Mouse (Mus musculus) gastrocnemius, postnatal 4 days (tissue): ENCODE measurements around the gene Fbln7. TPM values are rescaled to one million over a fixed set of nuclear protein-coding genes. Genes with fewer than 3 reads are reported as not detected.
A peak's percentile ranks its signal among the peaks of the same experiment; 100 is the strongest.

Experiments used
- DNase-seq, 2 experiments: peaks; one replicate each; pipeline ENCODE4 v3.0.0; 2021 to 2022; ENCODE audit warnings: low spot score in 2 of 2, mixed read lengths in 2 of 2
- long read RNA-seq, 2 experiments: library from polyadenylated mRNA; stranded (forward); transcript quantifications; one replicate each; pipeline ENCODE4 v2.0.0; 2021
- total RNA-seq, 2 experiments: library from RNA; stranded (reverse); gene quantifications; 2 replicates each; pipeline ENCODE4 v1.2.3; 2021

Gene Fbln7
- 1 to 10 TPM; 8.5 to 9.0 TPM for total RNA-seq
- long read RNA-seq, experiment 1, transcript Fbln7-201 (8 exons, 2,905 nt): major isoform, 19 of 29 reads
- long read RNA-seq, experiment 1, partial matches to known transcripts: 5 of 29 reads
- long read RNA-seq, experiment 1, other reads (novel, unspliced or antisense): 5 of 29 reads
- long read RNA-seq, experiment 2, transcript Fbln7-201 (8 exons, 2,905 nt): major isoform, 14 of 27 reads
- long read RNA-seq, experiment 2, partial matches to known transcripts: 9 of 27 reads
- long read RNA-seq, experiment 2, other reads (novel, unspliced or antisense): 4 of 27 reads

DNA sequence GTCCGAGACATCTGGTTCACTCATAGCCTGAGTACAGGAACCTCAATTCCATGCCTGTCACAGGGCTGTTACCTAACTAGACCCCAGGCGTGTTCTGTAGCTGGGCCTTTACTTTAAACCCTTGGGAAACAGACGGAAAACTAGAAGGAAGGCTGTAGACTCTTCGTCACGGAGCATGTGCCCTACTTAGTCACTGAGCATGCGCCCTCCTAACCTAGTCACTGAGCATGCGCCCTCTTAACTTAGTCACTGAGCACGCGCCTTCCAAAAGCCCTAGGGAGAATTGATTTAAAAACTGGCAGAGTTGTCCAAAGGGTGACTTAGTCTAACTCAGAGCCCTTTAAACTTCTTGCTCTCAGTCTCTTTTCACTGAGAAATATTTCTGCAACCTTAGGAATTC is at the start of gene Fbln7:
Gene Fbln7 (plus strand): TSS at position 346 of the 400 bp plus-strand sequence.
- DNase-seq: no peak

GRCm38 (mm10) chr2:128816311-128816710 is 46.5 kb upstream of the Fbln7 start:
- no peak for DNase-seq

DNA sequence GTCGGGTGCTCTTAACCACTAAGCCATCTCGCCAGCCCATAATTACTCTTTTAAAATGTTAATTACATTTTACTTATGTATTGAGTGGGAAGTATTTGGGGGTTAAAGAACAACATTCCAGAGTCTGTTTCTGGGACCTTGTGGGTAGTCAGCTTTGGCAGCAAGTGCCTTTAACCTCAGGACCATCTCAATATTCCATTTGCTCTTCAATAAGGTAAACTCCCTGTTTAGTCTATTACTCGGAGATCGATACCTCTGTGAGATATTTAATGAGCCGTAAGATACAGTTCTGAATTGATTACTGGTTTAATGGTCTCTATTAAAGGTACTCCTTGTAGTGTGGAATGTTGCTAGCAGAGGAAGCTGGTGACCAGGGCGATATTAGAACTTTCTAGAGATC is 45.9 kb upstream of the Fbln7 start:
- DNase-seq: no peak

GRCm38 (mm10) chr2:128817387-128817785 is 45.4 kb upstream of the Fbln7 start:
- peak in 1 of 2 experiments; percentile 52 for DNase-seq

DNA sequence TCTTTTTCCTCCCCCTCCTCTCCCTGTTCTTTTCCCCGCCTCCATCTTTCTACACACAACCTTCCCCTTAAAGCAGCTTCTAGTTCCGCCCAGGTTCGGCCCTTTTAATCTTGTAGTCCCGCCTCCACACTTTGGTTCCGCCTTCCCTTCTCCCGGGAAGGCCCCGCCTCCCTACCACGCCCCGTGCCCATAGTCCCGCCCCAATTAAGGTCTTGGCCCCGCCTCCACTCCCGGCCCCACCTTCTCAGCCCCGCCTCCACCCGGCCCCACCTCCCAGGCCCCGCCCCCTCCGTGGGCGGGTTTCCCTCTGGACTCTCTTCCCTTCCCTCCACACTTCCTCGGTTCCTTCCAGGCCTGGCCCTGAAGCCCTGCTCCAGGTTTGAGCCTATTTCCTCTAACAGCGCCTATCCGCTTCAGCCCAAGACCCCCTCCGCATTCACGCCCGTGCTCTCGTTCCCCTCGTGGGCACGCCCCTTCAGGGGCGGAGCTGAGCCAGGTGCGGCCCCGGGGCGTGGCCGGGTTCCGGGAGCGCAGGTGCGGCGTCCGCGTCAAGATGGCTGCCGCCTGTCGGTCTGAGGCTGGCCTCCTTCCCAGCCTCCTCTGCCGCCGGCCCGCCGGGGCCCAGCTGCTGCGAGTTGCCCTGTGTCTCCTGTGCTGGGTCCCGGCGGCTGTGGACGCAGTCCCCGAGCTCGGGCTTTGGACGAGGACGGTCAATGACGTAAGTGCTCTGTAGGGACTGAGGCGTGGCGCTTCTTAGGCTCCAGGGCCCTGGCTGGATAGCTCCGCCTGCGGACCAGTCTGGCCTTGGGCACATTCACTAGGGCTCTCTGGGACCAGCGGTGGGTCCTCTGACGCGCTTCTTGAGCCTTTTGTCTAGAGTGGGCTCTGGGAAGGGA is 44.7 kb upstream of the Fbln7 start, which contains the start of gene Tmem87b:
Gene Tmem87b (plus strand): TSS at position 333 of the 896 bp plus-strand sequence.
- DNase-seq: peak; percentile 97 to 98

- no peak for DNase-seq
Measured at GRCm38 (mm10) chr2:128818956-128819643, 43.7 kb upstream of the Fbln7 start.

- DNase-seq: no peak
Measured at GRCm38 (mm10) chr2:128820631-128821030, 42.1 kb upstream of the Fbln7 start.

DNA sequence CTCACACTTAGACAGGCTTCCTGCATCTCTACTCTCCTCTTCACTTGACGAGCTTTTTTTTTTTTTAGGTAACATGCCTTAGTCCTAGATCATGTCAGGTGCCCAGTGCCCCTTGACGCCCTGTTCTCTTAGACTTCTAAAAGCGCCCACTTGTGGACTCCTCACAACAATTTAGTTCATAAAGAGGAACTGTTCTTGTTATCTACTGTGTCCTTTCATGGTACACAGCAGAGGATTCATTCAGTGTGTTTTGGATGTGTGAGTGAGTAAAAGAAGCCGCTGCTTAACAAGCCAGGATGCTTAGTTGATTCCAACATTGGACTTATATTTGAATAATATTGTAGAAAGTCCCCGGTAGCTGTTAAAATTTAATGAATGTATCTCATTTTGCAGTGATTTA is 38.9 kb upstream of the Fbln7 start:
- DNase-seq: no peak

DNA sequence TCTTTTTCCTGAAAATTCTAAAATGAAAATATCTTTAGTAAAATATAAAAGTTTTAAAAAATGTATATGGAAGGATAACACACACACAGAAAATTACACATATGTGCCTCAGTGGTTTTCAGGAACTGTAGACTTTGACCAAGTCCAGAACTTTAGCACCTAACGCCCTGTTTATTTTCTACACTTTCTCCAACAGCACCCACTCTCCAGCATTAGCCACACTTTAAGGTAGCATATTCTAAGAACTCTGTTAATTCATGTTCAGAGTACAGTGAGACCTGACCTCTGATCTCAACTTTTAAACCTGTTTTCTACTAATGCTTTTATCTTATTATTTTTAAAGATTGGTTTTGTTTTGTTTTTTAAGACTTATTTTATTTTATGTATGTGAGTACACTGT is 35.0 kb upstream of the Fbln7 start:
- DNase-seq: no peak

DNA sequence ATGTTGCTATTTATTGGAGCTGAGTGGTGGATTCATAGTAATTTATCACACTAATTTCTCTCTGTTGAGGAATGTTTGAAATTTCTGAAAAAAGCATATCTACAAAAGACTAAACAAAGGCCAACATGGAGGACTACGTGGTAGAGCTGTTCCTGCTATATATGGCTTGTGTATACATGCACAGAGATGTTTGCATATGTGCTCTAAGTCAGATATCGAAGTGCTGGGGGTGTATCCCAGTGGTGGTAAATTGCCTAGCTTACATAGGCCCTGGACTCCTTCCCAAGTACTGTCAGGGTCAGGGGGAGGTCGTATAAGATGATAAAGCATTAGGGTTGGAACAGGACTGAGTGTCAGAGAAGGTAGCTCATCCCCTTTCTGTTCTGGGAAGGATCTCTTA is 30.2 kb upstream of the Fbln7 start:
- DNase-seq: no peak

DNA sequence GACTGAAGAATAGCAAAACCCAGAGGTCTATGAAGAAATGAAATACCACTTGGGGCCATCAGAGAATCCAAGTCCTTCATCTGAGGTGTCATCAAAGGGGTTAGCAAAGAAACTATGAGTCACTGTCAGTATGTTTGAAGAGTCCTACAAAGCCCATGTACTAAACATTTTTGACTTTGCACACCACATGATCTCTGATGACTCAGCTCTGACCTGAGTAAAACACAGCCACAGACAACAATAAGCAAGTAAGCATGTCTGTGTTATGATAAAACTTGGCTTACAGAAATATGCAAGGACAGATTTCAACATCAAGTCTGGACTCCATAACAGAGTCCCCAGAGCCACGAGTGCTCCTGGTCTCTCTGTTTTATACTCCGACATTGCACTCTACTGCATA is 29.7 kb upstream of the Fbln7 start:
- no peak for DNase-seq

DNA sequence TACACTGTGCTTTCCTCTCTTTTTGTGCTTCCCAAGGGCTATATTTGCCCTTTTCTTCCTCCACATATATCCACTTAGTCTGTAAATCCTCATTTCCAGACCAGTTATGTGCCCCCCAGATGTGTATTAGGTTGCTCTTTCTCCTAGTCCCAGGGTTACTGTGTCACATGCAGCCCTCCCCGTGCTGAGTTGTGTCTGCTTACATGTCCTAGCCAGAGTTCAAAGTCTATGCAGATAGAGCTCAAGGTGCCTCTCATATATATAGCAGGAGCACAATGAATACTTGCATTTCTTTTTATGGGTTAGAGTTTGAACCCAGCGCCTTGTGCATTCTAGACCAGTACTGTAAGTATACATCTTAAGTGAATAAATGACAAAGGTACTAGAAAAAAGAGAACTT is 29.3 kb upstream of the Fbln7 start:
- no peak for DNase-seq

- no peak for DNase-seq
Measured at GRCm38 (mm10) chr2:128837531-128837930, 25.2 kb upstream of the Fbln7 start.

- no peak for DNase-seq
Measured at GRCm38 (mm10) chr2:128838611-128839010, 24.2 kb upstream of the Fbln7 start.

DNA sequence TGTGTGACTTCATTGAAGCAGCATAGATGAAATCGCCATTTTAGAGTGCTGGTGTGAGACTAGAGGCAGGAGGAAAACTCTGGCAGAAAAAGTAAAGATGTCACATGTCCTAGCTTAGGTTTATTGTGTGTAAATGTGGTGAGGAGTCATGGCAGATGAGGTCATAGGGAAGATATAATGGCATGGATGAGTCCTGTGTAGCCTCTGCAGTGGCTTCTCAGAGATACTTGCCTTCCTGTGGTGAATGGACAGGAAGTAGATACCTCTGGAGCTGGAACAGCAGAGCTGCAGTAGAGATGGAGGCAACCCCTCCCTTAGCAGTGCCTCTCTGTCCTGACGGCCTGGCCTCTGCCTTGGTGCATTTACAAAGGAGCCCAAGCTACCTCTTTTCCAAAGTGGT is 23.3 kb upstream of the Fbln7 start:
- no peak for DNase-seq

DNA sequence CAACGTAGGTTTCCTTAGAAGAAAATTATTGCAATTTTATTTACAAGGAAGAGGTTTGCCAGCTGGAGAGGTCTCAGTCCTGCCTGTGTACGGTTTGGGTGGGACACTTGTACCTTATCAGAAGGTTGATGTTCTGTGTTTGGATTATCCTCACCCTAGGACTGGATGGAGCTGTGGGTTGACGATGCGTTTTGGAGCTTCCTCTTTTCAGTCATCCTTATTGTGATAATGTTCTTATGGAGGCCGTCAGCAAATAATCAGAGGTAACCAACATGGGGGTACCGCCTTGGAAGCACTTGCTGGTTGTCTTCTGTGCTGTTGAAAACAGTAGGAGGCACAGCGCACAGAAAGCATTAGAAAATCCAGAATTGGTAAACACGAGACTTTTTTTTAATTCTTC is 20.3 kb upstream of the Fbln7 start:
- DNase-seq: no peak

DNA sequence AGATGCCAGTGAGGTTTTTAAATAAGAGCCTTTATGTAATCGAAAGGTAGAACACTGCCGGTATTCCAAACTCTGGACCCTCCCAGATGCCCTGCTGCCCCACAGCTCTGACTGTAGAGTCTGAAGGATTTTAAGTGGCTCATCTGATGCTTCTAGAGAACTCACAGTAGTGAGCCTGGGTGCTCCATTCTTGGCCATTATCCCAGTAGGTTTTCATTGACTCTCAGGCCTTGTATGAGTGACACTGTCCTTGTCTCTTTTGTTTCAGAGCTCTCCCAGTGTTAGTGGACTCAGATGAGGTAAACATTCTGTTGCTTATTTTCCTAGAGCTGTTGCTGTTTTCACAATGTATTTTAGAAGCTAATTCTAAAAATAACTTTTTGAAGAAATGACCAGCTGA is 12.7 kb upstream of the Fbln7 start:
- DNase-seq: no peak

DNA sequence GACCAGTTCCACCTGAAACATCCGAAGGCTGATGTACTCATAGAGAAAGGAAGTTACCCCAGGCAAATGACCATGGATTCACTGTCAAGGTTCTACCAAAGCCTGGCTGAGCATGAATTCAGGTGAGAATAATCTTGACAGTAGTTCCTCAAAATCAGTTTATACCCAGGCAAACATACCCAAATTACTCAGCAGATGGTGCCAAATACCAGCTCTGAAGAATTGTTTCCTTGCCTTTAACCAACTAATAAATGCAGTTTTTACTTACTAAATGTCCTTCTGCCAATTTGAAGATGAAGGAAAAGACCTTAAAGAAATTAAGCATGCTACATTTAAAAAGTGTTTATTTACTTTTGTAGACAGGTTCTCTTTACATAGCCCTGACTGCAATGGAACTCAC is 6.1 kb upstream of the Fbln7 start:
- DNase-seq: no peak

DNA sequence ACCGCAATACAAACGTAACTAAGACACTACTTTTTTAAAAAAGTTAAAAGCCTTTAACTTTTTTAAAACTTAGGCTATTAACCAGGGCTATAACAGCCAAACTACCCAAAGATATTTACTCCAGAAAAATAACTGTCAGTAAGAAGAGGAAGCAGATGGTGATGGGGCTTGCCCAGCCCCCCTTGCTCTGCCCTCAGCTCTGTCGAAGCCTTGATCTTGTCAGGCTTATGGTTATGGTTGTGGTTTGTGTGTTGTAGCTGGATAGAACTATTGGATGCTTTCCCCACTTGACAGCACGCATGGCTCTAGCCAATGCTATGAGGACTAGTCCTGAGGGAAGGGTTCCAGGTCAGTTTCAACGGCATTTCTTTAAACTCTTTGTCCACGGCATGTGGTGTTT is 3.8 kb upstream of the Fbln7 start:
- no peak for DNase-seq

DNA sequence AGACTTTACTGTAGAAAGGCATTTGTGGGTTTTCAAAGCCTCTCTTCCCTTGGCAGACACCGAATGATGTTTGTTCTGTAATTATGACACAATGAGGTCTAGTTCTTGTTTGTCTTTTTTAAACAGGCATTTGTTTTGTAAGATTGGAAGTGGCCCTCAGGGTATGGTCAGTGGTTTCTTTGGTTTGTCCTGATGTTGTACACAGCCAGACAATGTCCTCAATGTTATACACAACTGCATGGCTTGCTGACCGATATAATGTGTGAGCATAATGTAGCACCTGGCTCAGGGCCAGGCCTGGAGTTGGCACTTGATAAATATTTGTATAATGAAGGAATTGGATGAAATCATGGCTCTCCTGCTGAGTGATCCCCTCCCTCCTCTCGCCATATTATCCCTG is 2.9 kb upstream of the Fbln7 start:
- no peak for DNase-seq

DNA sequence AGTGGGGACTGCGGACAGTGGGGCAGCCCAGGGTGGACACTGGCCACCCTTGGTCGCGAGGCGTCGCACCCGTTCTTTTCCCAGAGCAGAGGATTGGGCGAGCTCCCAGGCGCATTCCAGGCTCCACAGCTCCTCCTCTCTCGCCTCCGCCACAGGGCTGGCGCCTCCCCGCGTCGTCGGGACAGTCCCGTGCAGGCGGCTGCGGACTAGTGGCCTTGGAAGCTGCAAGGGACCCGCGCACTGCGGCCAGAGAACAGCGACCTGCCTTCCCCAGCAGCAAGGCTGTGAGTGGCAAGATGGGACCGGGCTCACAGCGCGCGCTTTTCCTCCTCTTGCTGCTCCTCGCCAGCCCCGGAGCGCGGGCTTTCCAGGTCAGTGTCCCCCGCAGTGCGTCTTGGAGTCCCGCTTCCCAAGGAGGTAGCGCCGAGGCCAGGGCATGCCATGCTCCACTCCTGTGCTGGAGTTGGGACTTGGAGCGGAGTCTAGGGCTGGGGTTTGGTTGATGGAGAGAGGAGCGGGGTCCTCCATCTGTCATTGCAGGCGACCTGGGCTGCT is 1.1 kb downstream of the Fbln7 start:
- peak; percentile 51 to 67 for DNase-seq

DNA sequence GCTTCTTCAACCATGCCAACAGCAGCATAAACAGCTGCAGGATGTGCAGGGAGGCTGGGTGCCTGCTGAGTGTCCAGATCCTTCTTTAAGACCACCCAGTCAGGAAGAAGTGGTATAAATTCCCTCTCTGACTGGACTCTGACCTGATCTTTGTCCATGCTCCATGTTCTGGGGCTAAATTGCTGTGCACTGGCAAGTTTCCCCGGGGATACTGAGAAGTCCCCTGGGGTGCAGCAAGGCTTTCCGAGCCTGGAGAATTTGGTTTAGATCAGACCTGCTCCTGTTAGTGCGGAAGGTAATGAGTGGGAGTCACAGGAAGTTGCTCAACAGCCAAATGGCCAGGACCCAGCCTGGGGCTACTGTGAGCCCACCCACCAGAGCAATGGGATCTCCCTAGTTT is 2.3 kb downstream of the Fbln7 start:
- no peak for DNase-seq
